Mouse (Mus musculus) layer of hippocampus, adult 9-10 months (tissue): ENCODE results near the gene Hax1.
A peak's percentile ranks its signal among the peaks of the same experiment; 100 is the strongest.

Experiments
- DNase-seq: peaks from one replicate; pipeline ENCODE4 v3.0.0; 2022; ENCODE audit warnings: low spot score

Hax1 gene

GRCm38 (mm10) chr3:89998612-89999054 lies at the start of gene Hax1:
Hax1 (minus strand) TSS chr3:89998780.
- peak; percentile 84 for DNase-seq

DNA sequence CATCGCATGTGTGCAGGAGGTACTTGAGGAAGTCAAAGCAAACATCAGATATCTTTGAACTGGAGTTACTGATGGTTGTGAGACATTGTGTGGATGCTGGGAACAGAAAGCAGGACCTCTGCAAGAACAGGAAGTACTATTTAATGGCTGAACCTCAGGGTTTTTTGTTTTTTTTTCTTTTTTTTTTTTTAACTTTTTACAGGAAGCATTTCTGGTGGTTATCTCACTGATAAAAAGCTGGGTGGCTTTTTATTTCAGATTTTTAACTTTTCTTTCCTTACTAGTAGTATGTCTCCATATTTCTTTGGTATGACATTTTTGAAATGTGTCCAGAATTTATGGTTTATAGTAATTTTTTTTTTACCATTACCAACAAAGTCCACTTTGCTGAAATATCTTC lies 37.7 kb upstream of the Hax1 start:
- DNase-seq, result no peak

DNA sequence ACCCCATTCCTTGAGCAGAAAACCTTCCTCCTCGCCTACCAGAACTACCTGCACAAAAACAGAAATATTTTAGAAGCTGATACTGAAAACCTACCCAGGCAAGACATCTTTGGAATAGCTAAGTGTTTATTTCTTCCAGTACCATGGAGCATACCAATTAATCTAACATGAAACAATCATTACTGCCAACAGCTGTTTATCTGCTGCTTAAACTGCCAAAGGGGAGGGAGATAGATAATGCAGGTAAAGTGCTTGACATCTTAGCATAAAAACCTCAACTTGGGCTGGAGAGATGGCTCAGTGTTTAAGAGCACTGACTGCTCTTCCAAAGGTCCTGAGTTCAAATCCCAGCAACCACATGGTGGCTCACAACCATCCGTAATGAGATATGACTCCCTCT lies 36.1 kb upstream of the Hax1 start:
- DNase-seq, result no peak

GRCm38 (mm10) chr3:90016626-90017025 lies 18.0 kb upstream of the Hax1 start:
- no peak for DNase-seq

DNA sequence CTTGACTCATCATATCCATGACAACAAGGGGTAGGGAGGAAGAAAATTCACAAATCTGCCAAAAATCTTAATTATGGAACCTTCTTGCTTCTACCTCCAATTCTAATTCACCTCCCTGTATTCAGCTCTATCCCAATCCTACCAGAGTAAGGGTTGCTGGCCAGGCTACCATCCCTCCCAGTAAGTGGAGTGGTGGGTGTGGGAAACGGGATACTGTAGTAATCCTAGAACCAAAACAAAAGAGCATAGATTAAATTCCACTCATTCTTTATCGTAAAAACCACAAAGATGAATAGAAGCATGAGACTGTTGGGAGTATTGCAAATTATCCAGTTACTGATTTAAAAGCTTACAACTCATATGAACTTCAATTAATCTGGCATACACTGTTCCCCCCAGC lies 11.7 kb upstream of the Hax1 start:
- no peak for DNase-seq

- DNase-seq, result no peak
Observed at GRCm38 (mm10) chr3:90004091-90004796, 5.7 kb upstream of the Hax1 start.

DNA sequence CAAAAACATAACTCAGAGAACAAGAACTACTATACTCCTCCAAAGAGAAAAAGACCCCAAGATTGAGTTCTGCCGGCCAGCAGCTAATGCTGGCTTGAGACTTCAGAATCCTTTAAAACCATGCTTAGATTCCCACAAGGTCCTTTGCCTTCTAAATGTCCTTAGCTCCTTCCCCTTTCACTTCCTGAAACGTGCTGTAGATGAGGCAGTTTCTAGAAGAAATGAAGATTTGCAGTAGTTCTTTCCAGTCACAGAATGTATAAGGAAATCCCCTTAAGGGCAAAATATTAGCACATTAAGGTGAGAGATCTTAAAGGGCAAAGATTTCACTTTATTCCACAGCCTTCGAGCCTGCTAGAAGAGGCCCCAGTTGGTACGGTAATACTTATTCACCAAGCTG lies 1.2 kb upstream of the Hax1 start:
- no peak for DNase-seq

DNA sequence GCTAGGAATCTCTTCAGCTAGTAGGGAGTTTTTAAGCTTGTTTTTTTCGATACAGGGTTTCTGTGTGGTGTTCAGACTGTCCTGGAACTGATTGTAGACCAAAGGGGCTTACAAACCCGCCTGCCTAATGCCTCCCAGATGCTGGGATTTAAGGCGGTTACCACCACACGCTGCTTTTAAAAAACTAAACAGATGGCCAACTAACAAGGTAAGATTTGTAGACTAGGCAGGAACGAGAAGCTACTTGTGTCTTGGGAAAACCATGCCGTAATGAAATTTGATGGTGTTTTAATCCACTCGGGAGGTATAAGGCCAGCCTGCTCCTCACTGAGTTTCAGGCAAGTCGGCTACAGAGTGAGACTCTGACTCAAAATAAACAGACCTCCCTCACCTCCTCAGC lies 510 bp upstream of the Hax1 start:
- no peak for DNase-seq

DNA sequence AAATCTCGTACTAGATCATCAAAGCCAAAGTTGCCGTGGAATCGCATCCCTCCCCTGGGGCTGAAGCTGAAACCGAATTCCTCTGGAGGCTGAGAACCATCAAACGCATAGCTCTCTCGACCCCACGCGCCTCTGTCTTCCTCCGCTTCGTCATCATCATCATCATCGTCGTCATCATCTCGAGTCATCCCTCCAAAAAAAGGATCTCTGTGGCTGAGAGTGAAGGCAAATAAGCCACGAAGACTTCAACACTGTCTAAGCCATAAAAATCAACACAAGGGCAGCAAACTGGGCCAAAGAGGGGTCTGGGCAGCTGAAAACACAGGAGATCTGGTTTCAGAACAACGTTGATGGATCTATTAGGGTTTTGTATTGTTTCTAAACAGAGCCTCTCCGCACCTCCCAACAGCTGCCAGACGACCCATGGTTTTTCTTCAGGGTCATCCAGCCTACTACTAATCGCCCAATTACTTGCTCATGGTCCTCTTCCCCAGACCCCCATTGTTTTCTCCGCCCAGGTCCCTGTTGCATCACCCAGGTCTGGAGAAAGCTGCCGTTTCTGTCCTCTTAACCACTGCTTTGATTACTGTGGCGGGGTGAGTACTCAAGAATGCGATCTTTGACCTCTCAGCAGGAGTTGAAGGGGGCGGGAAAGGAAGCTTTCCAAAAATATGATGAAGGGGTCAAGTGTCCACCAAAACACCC lies 637 bp downstream of the Hax1 start:
- peak; percentile 11 for DNase-seq

DNA sequence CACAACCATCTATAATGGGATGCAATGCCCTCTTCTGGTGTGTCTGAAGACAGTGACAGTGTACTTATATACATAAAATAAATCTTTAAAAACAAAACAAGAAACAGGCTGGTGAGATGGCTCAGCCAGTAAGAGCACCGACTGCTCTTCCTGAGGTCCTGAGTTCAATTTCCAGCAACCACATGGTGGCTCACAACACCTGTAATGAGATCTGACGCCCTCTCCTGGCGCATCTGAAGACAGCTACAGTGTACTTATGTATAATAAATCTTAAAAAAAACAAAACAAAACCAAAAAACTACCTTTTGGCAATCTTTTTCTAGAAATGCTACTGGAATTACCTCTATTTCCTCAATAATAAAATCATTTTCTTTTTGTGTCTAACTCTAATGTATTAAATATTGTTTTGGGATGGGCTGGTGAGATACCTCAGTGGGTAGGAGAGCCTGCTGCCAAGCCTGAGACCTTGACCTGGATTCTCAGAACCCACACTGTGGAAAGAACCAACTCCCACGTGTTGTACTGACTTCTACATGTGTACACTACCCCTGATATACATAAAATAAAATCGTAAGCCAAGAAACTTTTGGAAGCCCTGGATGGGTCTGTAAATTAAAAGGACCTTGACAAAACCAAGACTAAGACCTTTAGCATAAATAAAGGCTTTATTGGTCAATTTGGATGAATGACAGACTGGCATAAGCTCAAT lies 3.6 kb downstream of the Hax1 start:
- no peak for DNase-seq

DNA sequence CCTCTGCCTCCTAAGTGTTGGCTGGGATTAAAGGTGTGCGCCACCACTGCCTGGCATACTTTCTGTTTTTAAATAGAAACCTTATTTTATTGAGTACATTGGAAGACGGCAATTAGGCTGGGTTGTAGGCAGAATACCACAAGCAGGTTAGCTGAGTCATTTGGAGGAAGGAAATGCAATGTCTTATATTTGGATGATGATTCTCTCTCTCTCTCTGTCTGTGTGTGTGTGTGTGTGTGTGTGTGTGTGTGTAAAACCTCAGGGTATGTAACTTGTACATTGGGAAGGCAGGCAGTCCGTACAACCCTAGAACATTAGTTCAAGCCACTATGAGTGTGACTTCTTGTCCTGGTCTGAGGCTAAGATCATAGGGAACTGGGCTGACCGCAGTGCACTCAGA lies 10.8 kb downstream of the Hax1 start:
- DNase-seq, result no peak

DNA sequence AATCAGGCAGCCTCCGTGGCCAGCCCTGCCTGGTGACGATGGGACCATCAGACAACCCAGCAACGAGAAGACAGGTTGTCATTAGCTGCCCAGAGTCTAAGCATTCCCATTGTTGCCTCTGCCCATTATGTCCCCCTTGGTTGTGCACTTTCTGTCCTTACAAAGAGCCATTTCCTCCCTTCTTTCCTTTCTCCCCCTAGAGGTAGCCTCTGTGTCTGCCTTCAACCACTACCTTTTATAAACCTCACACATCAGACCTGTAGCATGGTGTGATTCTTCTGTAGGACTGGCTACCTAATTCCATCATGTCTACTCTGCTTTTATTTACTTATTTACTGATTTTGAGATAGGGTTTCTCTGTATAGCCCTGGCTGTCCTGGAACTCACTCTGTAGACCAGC lies 11.4 kb downstream of the Hax1 start:
- no peak for DNase-seq

- no peak for DNase-seq
Observed at GRCm38 (mm10) chr3:89982426-89982825, 16.2 kb downstream of the Hax1 start.

DNA sequence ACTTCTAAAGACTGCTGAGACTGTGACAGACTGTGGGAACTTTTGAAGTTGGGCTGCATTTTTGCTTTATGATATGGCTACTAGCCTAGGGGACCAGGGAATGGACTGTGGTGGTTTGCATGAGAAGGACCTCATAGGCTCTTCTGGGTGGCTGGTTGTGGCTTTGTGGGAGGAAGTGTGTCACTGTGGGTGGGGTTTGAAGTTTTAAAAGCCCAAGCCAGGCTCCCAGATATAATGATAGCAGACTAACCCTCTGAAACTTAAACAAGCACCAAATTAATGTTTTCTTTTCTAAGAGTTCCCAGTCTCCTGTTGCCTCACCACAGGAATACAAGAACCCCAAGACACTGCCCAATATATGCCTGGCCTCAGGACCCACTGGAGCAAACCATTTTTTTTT lies 21.7 kb downstream of the Hax1 start:
- no peak for DNase-seq

GRCm38 (mm10) chr3:89968509-89968908 lies 30.1 kb downstream of the Hax1 start:
- DNase-seq, result no peak

GRCm38 (mm10) chr3:89966946-89967345 lies 31.6 kb downstream of the Hax1 start:
- DNase-seq, result no peak

DNA sequence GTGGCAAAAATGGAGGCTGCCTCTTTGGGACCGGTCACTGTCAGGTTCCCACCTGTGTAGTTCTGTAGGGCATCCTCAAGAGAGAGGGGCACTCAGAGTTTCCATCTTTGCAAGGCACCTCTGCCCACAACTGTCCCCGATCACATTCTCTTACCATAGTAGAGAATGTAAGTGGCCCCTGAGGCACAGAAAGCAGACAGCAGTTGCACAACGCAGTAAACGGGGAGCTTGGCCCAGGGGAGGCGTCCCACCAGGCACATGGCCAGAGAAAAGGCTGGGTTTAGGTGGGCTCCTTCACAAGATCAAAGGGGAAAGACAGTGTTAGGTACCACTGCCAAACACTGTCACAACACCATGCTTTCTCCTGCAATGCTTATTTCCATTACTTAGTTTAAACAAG lies 32.6 kb downstream of the Hax1 start:
- no peak for DNase-seq

DNA sequence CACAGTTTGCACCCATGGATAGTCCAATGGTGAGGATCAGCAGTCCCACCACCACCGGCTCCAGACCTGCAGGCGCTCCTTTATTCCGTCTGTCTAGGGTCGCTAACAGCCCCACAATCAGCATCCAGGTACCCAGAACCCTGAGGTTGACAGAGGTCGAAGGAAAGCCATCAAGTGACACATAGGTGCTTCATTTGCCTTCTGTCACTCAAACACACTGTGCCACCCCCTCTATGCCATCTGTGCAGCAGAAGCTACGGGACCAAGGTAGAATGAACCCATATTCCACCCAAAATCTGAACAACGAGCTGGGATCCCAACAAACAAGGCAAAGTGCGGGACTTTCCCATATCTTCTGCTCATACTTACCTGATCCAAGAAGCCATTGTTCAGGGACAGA lies 33.0 kb downstream of the Hax1 start:
- DNase-seq, result no peak

- DNase-seq, result no peak
Observed at GRCm38 (mm10) chr3:89963926-89964739, 34.4 kb downstream of the Hax1 start.

GRCm38 (mm10) chr3:89963221-89963763 lies 35.3 kb downstream of the Hax1 start, which contains the start of gene Atp8b2:
Atp8b2 (minus strand) TSS chr3:89963508.
- DNase-seq, result no peak

DNA sequence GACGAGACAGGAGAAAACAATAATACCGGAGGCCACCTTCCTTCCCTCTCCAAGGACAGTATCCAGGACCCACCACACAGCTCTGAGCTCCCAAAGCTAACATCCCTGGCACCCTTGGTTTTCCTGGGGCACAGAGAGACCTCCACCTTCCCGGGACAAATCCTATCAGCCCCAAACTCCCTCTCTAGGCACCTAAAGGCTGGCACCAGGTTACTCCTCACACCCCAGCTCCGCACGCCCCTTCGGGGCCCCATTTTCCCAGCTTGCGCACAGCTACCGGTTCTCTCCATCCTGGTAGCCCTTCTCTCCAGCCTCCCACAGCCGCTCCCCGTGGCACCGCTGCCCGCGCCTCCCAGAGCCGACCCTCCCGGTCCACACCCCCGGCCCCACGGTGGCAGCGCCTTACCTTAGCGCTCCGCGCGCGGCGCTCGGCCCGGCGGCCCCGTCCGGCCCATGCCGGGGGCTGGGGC lies 35.8 kb downstream of the Hax1 start:
- no peak for DNase-seq
